Mouse (Mus musculus) naive thymus-derived CD4-positive, alpha-beta T cell, adult 2 months (primary cell): ENCODE measurements around the gene Mep1a.
"Not testable (repeated sequence)": the region's sequence is repeated elsewhere in the genome, so short reads cannot be mapped to it uniquely, and the experiment has no call there.

Experiments used
- DNase-seq: peaks from one replicate; pipeline ENCODE4 v3.0.0-alpha.2; 2011; ENCODE audit warnings: low read depth

Gene Mep1a

GRCm38 (mm10) chr17:43502592-43502991 is at the start of gene Mep1a:
Gene Mep1a, minus strand, starts transcription at chr17:43502812.
- no peak for DNase-seq

GRCm38 (mm10) chr17:43551122-43551630 is 48.6 kb upstream of the Mep1a start:
- no peak for DNase-seq

GRCm38 (mm10) chr17:43544040-43544439 is 41.4 kb upstream of the Mep1a start:
- DNase-seq: no peak

GRCm38 (mm10) chr17:43543539-43543938 is 40.9 kb upstream of the Mep1a start, which contains the start of gene Ankrd66:
Gene Ankrd66, minus strand, starts transcription at chr17:43543639.
- no peak for DNase-seq

GRCm38 (mm10) chr17:43538767-43539166 is 36.2 kb upstream of the Mep1a start:
- no peak for DNase-seq

- not testable (repeated sequence) for DNase-seq
Observed at GRCm38 (mm10) chr17:43536841-43537240, 34.2 kb upstream of the Mep1a start.

- DNase-seq: no peak
Observed at GRCm38 (mm10) chr17:43534362-43535222, 32.0 kb upstream of the Mep1a start.

GRCm38 (mm10) chr17:43531192-43531591 is 28.6 kb upstream of the Mep1a start:
- no peak for DNase-seq

- DNase-seq: no peak
Observed at GRCm38 (mm10) chr17:43530507-43530906, 27.9 kb upstream of the Mep1a start.

GRCm38 (mm10) chr17:43520166-43520565 is 17.6 kb upstream of the Mep1a start:
- no peak for DNase-seq

GRCm38 (mm10) chr17:43518644-43519409 is 16.2 kb upstream of the Mep1a start:
- DNase-seq: peak; percentile 25

- no peak for DNase-seq
Observed at GRCm38 (mm10) chr17:43510782-43511181, 8.2 kb upstream of the Mep1a start.

GRCm38 (mm10) chr17:43504594-43504934 is 2.0 kb upstream of the Mep1a start:
- no peak for DNase-seq

- DNase-seq: no peak
Observed at GRCm38 (mm10) chr17:43503861-43504593, 1.4 kb upstream of the Mep1a start.

- DNase-seq: no peak
Observed at GRCm38 (mm10) chr17:43501631-43502030, 981 bp downstream of the Mep1a start.

GRCm38 (mm10) chr17:43501223-43501622 is 1.4 kb downstream of the Mep1a start:
- no peak for DNase-seq

GRCm38 (mm10) chr17:43500513-43500912 is 2.1 kb downstream of the Mep1a start:
- no peak for DNase-seq

GRCm38 (mm10) chr17:43497521-43497920 is 5.1 kb downstream of the Mep1a start:
- no peak for DNase-seq

- DNase-seq: no peak
Observed at GRCm38 (mm10) chr17:43495502-43495901, 7.1 kb downstream of the Mep1a start.

GRCm38 (mm10) chr17:43490371-43490770 is 12.2 kb downstream of the Mep1a start:
- DNase-seq: not testable (repeated sequence)

- DNase-seq: no peak
Observed at GRCm38 (mm10) chr17:43488439-43489151, 14.0 kb downstream of the Mep1a start.

GRCm38 (mm10) chr17:43485982-43486381 is 16.6 kb downstream of the Mep1a start:
- no peak for DNase-seq
